In genomic region chr3:60948897-60949296, GRCm38 (mm10) we compare ENCODE assay signal across 22 mouse cellular contexts. TPM values are rescaled to one million over a fixed set of nuclear protein-coding genes. Genes with fewer than 3 reads are reported as not detected.
A peak's percentile ranks its signal among the peaks of the same experiment; 100 is the strongest.
DNase-seq lines count a peak whose midpoint lies in the region; ATAC-seq and TF ChIP-seq lines count a peak whose summit lies in the region.
"Had no signal": no experiment of that assay in that cellular context is flagged by ENCODE, and none has a peak within 500 bp of the region (broad histone marks: within the 10 kb centered on the region; RNA-seq: fewer than 3 reads in every experiment).

No protein-coding gene starts in this region.

- no peaks in the 10 kb centered on the region for H3K27me3 ChIP-seq in kidney, postnatal 0 days (ENCODE audit: insufficient read depth, low read length)
- no peaks in the 10 kb centered on the region for H3K27me3 ChIP-seq in kidney, embryonic 14.5 days (ENCODE audit: control insufficient read depth, insufficient read depth, low read length)
- H3K27me3 ChIP-seq in lung, embryonic 14.5 days (ENCODE audit: insufficient read depth, low read length), result no peaks in the 10 kb centered on the region
- no peaks in the 10 kb centered on the region for H3K27me3 ChIP-seq in MEL (ENCODE audit: control insufficient read depth in 1 of 2, insufficient read depth in 2 of 2, low read length in 2 of 2)
- H3K27me3 ChIP-seq in liver, postnatal 0 days (ENCODE audit: insufficient read depth, low read length), result no peaks in the 10 kb centered on the region
- H3K27me3 ChIP-seq: CH12.LX had no signal

- 49% methylated on average over 4 of the region's 4 CpGs for WGBS in kidney, postnatal 0 days
- WGBS in kidney, embryonic 14.5 days, result 59% methylated on average over 4 of the region's 4 CpGs
- 50% methylated on average over 4 of the region's 4 CpGs for WGBS in lung, embryonic 14.5 days
- WGBS in liver, postnatal 0 days (ENCODE audit: insufficient replicate concordance), result 62% methylated on average over 4 of the region's 4 CpGs

- peak; percentile 40 for DNase-seq in kidney, postnatal 0 days (ENCODE audit: low spot score)
- DNase-seq in lung, embryonic 14.5 days, result peak; percentile 3
- DNase-seq in lung, postnatal 4 days, result no peak
- DNase-seq in MEL (ENCODE audit: low read depth, low spot score), result peak; percentile 51
- DNase-seq in liver, postnatal 0 days, result no peak
- DNase-seq: adrenal gland, adult 2 months; adrenal gland, adult 8-10 months; adrenal gland, postnatal 10 days; adrenal gland, postnatal 14 days; adrenal gland, postnatal 25 days; adrenal gland, postnatal 36 days; B cell, adult 2 months; cerebellum, adult 11 months; cerebellum, adult 11-12 months; cerebellum, adult 18-20 months; cerebellum, adult 2 months had no signal

- no peaks in the 10 kb centered on the region for H3K9me3 ChIP-seq in kidney, postnatal 0 days (replicated peaks; ENCODE audit: low read length)
- no peaks in the 10 kb centered on the region for H3K9me3 ChIP-seq in kidney, embryonic 14.5 days (ENCODE audit: control insufficient read depth, low read length)
- H3K9me3 ChIP-seq in lung, embryonic 14.5 days (ENCODE audit: low read depth, low read length), result no peaks in the 10 kb centered on the region
- H3K9me3 ChIP-seq in MEL (replicated peaks; ENCODE audit: insufficient read depth, low read length), result no peaks in the 10 kb centered on the region
- H3K9me3 ChIP-seq in liver, postnatal 0 days (ENCODE audit: low read length), result no peaks in the 10 kb centered on the region
- H3K9me3 ChIP-seq: G1E had no signal

- H3K36me3 ChIP-seq in kidney, postnatal 0 days (ENCODE audit: insufficient read depth, low read length), result no peaks in the 10 kb centered on the region
- no peaks in the 10 kb centered on the region for H3K36me3 ChIP-seq in kidney, embryonic 14.5 days (ENCODE audit: control insufficient read depth, insufficient read depth, low read length)
- no peaks in the 10 kb centered on the region for H3K36me3 ChIP-seq in lung, embryonic 14.5 days (ENCODE audit: insufficient read depth)
- H3K36me3 ChIP-seq in MEL (ENCODE audit: control insufficient read depth in 1 of 2, insufficient read depth in 2 of 2, low read length in 2 of 2), result peaks cover 0 to 32% of the 10 kb centered on the region in 2 experiments; a peak in 2 of 4 replicates
- H3K36me3 ChIP-seq in liver, postnatal 0 days (replicated peaks; ENCODE audit: insufficient read depth, low read length), result no peaks in the 10 kb centered on the region
- H3K36me3 ChIP-seq: G1E had no signal

- H3K27ac ChIP-seq in kidney, postnatal 0 days, result no peak overlapping the region
- H3K27ac ChIP-seq in kidney, embryonic 14.5 days (ENCODE audit: low read depth, low read length), result no peak overlapping the region
- H3K27ac ChIP-seq in lung, embryonic 14.5 days (ENCODE audit: low read depth), result no peak overlapping the region
- H3K27ac ChIP-seq in MEL (ENCODE audit: control insufficient read depth, low read depth, low read length), result peak overlapping the region; percentile 52
- no peak overlapping the region for H3K27ac ChIP-seq in liver, postnatal 0 days (ENCODE audit: low read depth)

- TF ChIP-seq RAD21 in MEL (IDR thresholded peaks at IDR 0.05; ENCODE audit: low read depth, low read length), result no peak

- no peak overlapping the region for H3K4me2 ChIP-seq in kidney, postnatal 0 days (ENCODE audit: low read length)
- H3K4me2 ChIP-seq in kidney, embryonic 14.5 days (replicated peaks; ENCODE audit: low read depth, low read length), result no peak overlapping the region
- no peak overlapping the region for H3K4me2 ChIP-seq in lung, embryonic 14.5 days
- H3K4me2 ChIP-seq in liver, postnatal 0 days (ENCODE audit: low read depth, low read length), result no peak overlapping the region

- no peak overlapping the region for H3K9ac ChIP-seq in kidney, postnatal 0 days (ENCODE audit: low read depth, low read length)
- H3K9ac ChIP-seq in kidney, embryonic 14.5 days (ENCODE audit: low read depth, low read length), result no peak overlapping the region
- H3K9ac ChIP-seq in lung, embryonic 14.5 days, result no peak overlapping the region
- no peak overlapping the region for H3K9ac ChIP-seq in MEL (ENCODE audit: control insufficient read depth, low read depth, low read length, poor library complexity, severe bottlenecking)
- H3K9ac ChIP-seq in liver, postnatal 0 days (replicated peaks), result no peak overlapping the region

- no peak for ATAC-seq in kidney, postnatal 0 days (replicated peaks; ENCODE audit: low FRiP score, low read depth)
- no peak for ATAC-seq in kidney, embryonic 14.5 days (ENCODE audit: low FRiP score, low TSS enrichment)
- no peak for ATAC-seq in lung, embryonic 14.5 days (ENCODE audit: insufficient read depth)
- no peak for ATAC-seq in liver, postnatal 0 days
- ATAC-seq: activated CD4-positive, CD25-positive, alpha-beta regulatory T cell, adult 4 months; CD4-positive, CD25-positive, alpha-beta regulatory T cell, adult 4 months; Patski had no signal

- H3K79me2 ChIP-seq in MEL (ENCODE audit: control insufficient read depth, insufficient read depth, low read length, poor library complexity), result no peaks in the 10 kb centered on the region

- no peak for TF ChIP-seq POLR2A in MEL (IDR thresholded peaks at IDR 0.05; ENCODE audit: control insufficient read depth in 1 of 2, insufficient read depth in 1 of 2, low read depth in 1 of 2, low read length in 2 of 2, poor library complexity in 1 of 2)

- H3K4me1 ChIP-seq in kidney, postnatal 0 days (replicated peaks; ENCODE audit: insufficient read depth, low read length), result no peaks in the 10 kb centered on the region
- H3K4me1 ChIP-seq in kidney, embryonic 14.5 days (ENCODE audit: control insufficient read depth, insufficient read depth, low read length), result no peaks in the 10 kb centered on the region
- no peaks in the 10 kb centered on the region for H3K4me1 ChIP-seq in lung, embryonic 14.5 days (ENCODE audit: insufficient read depth)
- peaks cover 6 to 29% of the 10 kb centered on the region in 2 experiments; a peak in 3 of 4 replicates for H3K4me1 ChIP-seq in MEL (ENCODE audit: control insufficient read depth in 1 of 2, insufficient read depth in 2 of 2, low read length in 2 of 2)
- no peaks in the 10 kb centered on the region for H3K4me1 ChIP-seq in liver, postnatal 0 days (ENCODE audit: insufficient read depth)

- no peak overlapping the region for H3K4me3 ChIP-seq in kidney, postnatal 0 days (replicated peaks; ENCODE audit: low read depth, low read length)
- no peak overlapping the region for H3K4me3 ChIP-seq in kidney, embryonic 14.5 days (ENCODE audit: low read length)
- no peak overlapping the region for H3K4me3 ChIP-seq in lung, embryonic 14.5 days (ENCODE audit: low read depth, low read length)
- H3K4me3 ChIP-seq in MEL (ENCODE audit: control insufficient read depth in 1 of 2, insufficient read depth in 1 of 2, low read depth in 2 of 2, low read length in 2 of 2), result no peak overlapping the region
- H3K4me3 ChIP-seq in liver, postnatal 0 days (ENCODE audit: low read depth, low read length), result no peak overlapping the region

- TF ChIP-seq CTCF in kidney, postnatal 0 days (IDR thresholded peaks at IDR 0.05; ENCODE audit: low read depth), result no peak
- no peak for TF ChIP-seq CTCF in lung, embryonic 14.5 days (IDR thresholded peaks at IDR 0.05; ENCODE audit: low read depth)
- no peak for TF ChIP-seq CTCF in MEL (IDR thresholded peaks at IDR 0.05 in 2 of 3, conservative IDR thresholded peaks at IDR 0.05 in 1 of 3; ENCODE audit: control insufficient read depth in 1 of 3, insufficient read depth in 1 of 3, low read depth in 2 of 3, low read length in 3 of 3, poor library complexity in 1 of 3, severe bottlenecking in 1 of 3)
- TF ChIP-seq CTCF in liver, postnatal 0 days (IDR thresholded peaks at IDR 0.05; ENCODE audit: low read depth), result no peak

- TF ChIP-seq EP300 in MEL (IDR thresholded peaks at IDR 0.05; ENCODE audit: low read depth in 1 of 2, low read length in 2 of 2), result peak; percentile 95 to 97
- no peak for TF ChIP-seq EP300 in liver, postnatal 0 days (IDR thresholded peaks at IDR 0.05; ENCODE audit: low read depth)

TF ChIP-seq in MEL, 35 proteins besides CTCF, POLR2A, EP300 and RAD21 (continues in another document):
- TF ChIP-seq ZMIZ1 (IDR thresholded peaks at IDR 0.05; ENCODE audit: low read depth, low read length) (no peak), POLR2AphosphoS5 (IDR thresholded peaks at IDR 0.05; ENCODE audit: borderline replicate concordance, low read depth, low read length) (no peak), USF1 (IDR thresholded peaks at IDR 0.05; ENCODE audit: low read depth, low read length) (0 out of 2 replicates have a peak, but pooled peaks have one; percentile 13), ZC3H11A (IDR thresholded peaks at IDR 0.05; ENCODE audit: low read depth, low read length) (peak; percentile 27; the same call in 1 of the 2 replicates), E2F4 (IDR thresholded peaks at IDR 0.05; ENCODE audit: borderline replicate concordance, low read depth, low read length) (no peak), ETS1 (IDR thresholded peaks at IDR 0.05; ENCODE audit: low read depth, low read length) (peak; percentile 85), MAZ (IDR thresholded peaks at IDR 0.05; ENCODE audit: low read depth, low read length) (no peak), GABPA (IDR thresholded peaks at IDR 0.05; ENCODE audit: low read depth, low read length) (no peak), BHLHE40 (IDR thresholded peaks at IDR 0.05; ENCODE audit: borderline replicate concordance, low read depth, low read length) (0 out of 2 replicates have a peak, but pooled peaks have one; percentile 24), MEF2A (IDR thresholded peaks at IDR 0.05; ENCODE audit: extremely low read depth, insufficient replicate concordance, low read depth, low read length, poor library complexity, severe bottlenecking) (no peak), CHD2 (IDR thresholded peaks at IDR 0.05; ENCODE audit: low read length) (peak; percentile 19; the same call in 1 of the 2 replicates), TAL1 (IDR thresholded peaks at IDR 0.05; ENCODE audit: low read length) (no peak), POLR2AphosphoS2 (IDR thresholded peaks at IDR 0.05; ENCODE audit: low read length) (no peak), ELF1 (IDR thresholded peaks at IDR 0.05; ENCODE audit: low read depth, low read length) (no peak), GATA1 (IDR thresholded peaks at IDR 0.05; ENCODE audit: low read depth, low read length) (peak; percentile 71), JUND (IDR thresholded peaks at IDR 0.05; ENCODE audit: low read depth, low read length) (0 out of 2 replicates have a peak, but pooled peaks have one; percentile 54)

RNA-seq across cellular contexts. Expression of gene P2ry1, which starts 53.7 kb away (rescaled TPM):
- 1.1 and 2.0 TPM in 2 replicates for polyA plus RNA-seq in kidney, postnatal 0 days (2015; fragmentation: Nextera tagmentation; extraction: Ambion mirVana)
- 1.8 and 2.6 TPM in 2 replicates for polyA plus RNA-seq in kidney, embryonic 14.5 days (2014; fragmentation: Nextera tagmentation; extraction: Ambion mirVana)
- polyA plus RNA-seq in lung, embryonic 14.5 days (2014; fragmentation: Nextera tagmentation; extraction: Ambion mirVana), result 6.0 and 6.3 TPM in 2 replicates
- 7.8 and 9.1 TPM in 2 replicates for total RNA-seq in MEL (2012; rRNA removed)
- polyA plus RNA-seq in MEL (2012; ENCODE audit: insufficient read depth in 1 of 2, insufficient read length in 2 of 2, low read depth in 1 of 2, low replicate concordance in 2 of 2, missing spikeins in 1 of 2), result 1 to 10 TPM in 1 of 2 experiments, not detected in 1; 9.2 TPM
- polyA plus RNA-seq in liver, postnatal 0 days (2015; fragmentation: Nextera tagmentation; extraction: Ambion mirVana), result 3.6 and 4.1 TPM in 2 replicates
- total RNA-seq: CH12.LX had no signal
- polyA plus RNA-seq: CD4-positive, CD25-positive, alpha-beta regulatory T cell, adult 4 months had no signal

Comparison
In these comparisons a context has a peak if more than half of its experiments do, and no peak if none do; other contexts are left out.
1. DNase-seq: peak in kidney, postnatal 0 days (single experiment), lung, embryonic 14.5 days (single experiment) and MEL (single experiment); none in lung, postnatal 4 days (0 of 2) and liver, postnatal 0 days (single experiment).